Mouse (Mus musculus): ENCODE data around the gene Cbln3.

DNA sequence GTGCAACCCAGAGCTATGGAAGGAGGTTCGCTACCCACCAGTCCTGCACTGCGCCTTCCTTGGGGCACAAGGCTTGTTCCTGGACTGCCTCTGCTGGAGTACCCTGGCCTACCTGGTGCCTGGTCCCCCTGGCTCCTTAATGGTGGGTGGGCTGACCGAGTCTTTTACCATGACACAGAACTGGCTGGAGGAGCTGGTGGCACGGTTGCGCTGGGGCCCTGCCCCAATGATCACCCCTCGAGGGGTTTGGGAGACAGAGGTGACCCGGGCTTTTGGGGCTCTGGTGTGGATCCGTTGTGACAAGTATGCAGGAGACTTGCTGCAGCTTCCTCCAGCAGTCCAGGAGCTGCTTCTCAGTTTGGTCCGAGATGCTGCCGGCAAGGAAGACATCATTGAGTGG lies 21.2 kb downstream of the Cbln3 start:
- TF ChIP-seq CTCF (IDR thresholded peaks at IDR 0.05) (no peak), EP300 (IDR thresholded peaks at IDR 0.05) (no peak)
